Mouse (Mus musculus): Measurements from ENCODE around the gene Crtac1.
A peak's percentile ranks its signal among the peaks of the same experiment; 100 is the strongest.

The Crtac1 gene

DNA sequence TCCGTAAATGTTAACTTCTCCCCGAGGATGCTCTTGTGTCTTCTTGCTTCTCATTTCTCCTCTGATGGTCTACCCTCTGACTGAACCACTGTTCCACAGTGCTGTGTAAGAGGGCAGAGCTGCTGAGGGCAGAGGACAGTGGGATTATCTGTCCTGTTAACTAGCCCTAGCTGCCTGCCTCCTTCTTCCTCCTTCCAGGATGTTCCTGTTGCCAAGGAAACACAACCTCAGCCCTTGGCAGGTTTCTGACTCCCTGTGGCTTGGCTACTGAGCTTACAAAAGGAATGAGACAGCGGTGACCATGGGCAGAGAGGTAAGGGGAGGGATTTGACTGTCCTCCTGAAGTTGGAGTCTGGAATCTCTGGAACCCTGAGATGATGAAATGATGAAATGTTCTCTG is 152.0 kb downstream of the Crtac1 start:
- no peak for DNase-seq (ENCODE audit: low read depth)

DNA sequence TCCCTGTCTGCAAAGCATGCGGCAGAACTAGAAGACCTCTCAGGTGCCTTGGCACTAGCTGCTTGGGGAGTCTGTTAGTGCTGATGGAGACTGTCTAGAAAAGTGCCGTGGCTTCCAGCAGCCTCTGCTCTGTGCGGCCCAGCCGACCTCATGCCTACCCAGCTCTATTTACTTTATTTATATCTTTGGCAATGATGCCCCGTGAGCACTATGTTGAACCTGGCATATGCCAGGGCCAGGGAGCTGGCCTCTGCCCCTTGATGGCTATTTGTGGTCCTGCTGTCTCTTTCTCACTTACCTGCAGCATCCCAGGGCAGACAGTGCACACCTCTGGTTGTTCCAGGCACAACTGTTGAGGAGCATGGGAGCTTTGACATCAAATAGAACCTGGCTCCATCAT is 153.1 kb downstream of the Crtac1 start:
- no peak for DNase-seq (ENCODE audit: low read depth)

DNA sequence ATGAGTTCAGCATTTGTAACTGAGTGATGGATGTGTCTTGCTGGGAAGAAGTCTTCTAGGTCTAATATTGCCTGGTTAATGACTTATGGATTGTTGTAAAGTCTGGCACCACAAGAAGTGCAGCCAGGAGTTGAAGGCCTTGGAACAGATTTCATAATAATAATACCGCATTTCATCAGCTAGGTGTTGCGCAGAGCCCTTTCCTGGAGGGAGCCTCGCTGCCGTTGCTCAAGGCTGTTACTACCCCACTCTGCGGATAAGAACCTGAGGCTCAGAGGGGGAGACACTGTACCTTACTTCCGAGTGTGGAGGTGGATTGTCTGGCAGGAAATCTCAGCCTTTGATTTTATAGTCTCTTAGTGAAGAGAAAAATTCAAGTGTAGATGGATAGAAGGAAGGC is 154.3 kb downstream of the Crtac1 start:
- peak; percentile 15 for DNase-seq (ENCODE audit: low read depth)

DNA sequence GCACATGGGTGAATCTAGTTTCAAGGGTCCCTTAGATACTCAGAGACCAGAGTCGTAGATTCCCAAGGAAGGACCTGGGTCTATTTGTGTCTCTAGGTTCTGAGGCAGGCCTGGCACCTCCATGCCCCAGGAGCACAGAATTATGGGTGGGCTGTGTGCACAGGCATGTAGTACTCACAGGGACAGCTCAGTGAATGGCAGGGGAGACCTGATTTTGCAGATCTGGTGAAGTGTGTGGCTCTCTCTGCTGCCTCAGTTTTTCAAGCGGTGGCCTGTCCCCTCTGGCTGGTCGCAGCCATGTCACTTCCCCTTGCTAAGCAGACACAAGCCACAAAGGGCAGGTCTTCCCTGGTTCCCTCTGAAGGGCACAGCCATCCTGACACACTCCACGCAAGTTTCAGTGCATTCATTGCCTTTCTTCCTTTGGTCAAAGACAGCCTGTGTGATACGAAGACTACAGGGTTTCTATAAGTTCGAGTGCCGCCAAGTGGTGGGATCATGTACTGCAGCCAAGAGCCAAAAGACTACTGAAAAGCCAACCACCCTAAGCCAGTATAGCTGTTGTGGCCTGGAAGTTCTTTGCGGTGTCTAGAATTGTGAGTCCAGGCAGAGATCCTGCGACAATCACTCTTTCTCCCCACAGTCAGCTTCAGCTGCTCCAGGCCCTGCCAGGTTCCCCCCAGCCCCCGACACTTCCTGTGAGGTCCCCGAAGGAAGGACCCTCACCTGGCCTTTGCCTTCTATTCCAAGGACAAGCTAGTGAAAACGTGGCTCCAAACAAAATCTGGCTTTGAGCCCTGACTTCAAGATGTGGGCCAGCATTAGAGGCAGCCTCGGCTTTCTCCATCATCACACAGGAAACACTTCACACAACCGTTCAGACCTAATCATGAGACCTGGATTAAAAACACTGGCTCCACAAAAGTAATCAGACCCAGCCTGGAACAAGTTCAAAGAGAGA is 159.3 kb downstream of the Crtac1 start:
- peak; percentile 70 for DNase-seq (ENCODE audit: low read depth)

DNA sequence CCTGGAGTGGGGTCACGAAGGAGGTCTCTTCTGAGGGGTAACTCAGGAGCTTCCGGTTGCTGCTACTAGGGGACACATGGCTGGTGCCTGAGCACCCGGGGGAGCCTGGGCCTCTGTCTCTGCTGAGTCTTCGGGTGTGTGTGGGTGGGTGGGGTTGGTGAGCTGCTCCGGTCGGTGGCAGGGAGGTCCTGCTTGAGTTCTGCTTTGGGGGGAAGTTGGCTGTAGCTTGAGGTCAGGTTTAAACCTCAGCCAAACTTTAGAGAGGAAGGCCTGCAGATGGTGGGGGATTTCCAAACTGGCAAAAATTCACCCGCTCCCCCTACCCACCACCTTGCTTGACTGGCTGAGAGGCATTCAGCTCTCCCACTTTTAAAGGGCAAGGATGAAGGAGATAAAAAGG is 160.4 kb downstream of the Crtac1 start:
- DNase-seq (ENCODE audit: low read depth), result no peak

DNA sequence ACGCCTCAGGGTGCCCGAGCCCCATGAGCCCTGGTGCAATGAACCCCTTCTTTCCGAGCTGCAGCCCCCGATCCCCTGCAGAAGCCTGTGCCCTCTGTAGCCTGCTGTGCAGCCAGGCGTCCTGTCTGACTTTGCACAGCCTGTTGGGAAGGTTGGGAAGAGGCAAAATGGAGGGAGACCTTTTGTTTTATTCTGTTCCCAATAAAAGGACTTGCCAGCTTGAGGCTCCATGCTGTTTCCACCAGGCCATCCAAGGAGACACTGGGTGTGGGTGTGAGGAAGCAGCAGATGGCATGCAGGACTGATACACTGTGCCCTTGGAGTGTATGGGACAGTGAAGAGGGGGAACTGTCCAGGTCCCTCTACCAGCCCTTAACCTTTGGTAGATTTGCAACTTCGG is 161.5 kb downstream of the Crtac1 start:
- DNase-seq (ENCODE audit: low read depth), result no peak

DNA sequence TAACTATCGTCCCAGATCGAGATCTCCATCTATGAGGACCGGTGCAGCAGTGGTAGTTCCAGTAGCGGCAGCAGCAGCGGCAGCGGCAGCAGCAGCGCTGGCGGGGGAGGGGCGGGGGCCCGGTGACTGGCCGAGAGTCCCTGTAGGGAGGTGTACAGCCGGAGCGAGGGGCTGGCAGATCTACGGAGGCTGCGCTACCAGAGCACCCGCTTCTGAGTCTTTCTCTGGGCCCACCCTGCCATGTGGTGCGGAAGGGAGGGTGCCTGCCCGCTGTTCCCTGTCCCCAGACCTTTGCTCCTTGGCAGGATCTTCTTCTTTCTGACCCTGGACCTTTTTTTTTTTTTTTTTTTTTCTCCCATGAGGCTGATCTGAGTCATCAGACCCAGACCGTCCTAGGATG is 163.2 kb downstream of the Crtac1 start:
- DNase-seq (ENCODE audit: low read depth), result no peak

DNA sequence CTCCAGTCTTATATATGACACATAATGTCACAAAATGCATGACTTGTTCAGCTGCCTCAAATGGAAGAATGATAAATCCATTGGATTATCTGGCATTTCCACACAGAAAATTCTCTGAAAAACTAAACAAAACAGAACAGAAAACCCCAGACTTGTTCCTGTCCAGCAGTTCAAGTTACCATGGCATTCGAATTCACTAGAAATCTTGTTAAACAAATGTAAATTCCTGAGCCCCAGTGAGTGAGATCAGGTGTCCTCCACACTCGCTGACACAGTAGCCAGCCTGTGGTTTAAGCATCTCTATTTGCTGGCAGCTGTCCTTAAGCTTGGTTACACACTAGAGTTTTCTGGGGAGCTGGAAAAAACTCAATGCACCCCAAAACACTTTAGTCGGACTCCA is 168.1 kb downstream of the Crtac1 start:
- no peak for DNase-seq (ENCODE audit: low read depth)

DNA sequence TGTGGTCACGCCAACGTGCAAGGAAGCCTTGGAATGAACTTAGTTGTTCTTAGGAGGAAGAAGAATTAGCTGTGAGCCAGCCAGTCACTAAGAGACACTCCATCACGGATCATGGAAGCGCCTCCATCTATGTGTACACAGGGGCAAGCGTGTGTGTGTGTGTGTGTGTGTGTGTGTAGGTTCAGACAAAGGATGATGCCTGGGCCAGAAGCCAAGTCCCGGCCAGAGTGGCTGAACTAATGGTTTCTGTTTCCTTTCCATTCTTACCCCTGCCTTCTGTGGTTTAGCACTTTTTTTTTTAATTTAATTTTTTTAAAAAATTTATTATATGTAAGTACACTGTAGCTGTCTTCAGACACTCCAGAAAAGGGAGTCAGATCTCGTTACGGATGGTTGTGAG is 171.1 kb downstream of the Crtac1 start:
- DNase-seq (ENCODE audit: low read depth), result peak; percentile 80

DNA sequence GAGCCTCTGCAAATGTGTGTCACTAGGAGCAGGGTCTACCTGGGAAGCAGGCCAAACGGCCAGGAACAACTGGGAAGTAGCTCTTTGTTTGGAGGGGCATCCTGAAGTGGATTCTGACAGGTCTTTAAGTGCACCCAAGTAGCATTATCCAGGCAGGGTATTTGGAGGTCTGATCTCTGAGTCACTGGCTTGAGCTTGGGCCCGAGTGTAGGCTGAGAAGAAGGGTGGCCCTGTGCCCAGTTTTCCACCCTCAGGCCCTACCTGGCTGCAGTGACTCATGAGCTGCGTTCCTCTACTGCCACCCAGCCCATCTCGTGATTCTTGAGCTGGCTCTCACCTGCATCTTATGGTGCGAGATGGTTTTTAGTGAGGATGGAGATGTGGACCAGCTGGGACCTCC is 173.0 kb downstream of the Crtac1 start:
- DNase-seq (ENCODE audit: low read depth), result no peak

DNA sequence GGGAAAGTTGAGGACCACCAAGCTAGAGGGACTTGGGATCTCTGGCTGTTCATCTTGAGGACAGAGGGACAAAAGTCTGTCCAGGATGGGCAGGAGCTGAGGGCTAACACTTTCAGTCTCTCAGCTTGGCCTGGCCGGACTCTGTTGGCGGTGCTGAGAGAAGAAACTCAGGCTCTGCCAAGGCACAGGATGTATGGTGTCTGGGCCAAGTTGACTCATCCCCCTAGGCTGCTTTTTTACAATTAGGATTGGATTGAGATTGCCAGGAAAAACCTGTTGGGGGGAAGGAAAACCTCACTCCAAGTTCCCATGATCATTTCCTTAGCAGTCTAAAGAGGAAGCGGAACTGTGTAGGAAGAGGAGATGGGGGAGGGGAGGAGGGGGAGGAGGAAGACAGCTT is 173.6 kb downstream of the Crtac1 start:
- DNase-seq (ENCODE audit: low read depth), result peak; percentile 33

DNA sequence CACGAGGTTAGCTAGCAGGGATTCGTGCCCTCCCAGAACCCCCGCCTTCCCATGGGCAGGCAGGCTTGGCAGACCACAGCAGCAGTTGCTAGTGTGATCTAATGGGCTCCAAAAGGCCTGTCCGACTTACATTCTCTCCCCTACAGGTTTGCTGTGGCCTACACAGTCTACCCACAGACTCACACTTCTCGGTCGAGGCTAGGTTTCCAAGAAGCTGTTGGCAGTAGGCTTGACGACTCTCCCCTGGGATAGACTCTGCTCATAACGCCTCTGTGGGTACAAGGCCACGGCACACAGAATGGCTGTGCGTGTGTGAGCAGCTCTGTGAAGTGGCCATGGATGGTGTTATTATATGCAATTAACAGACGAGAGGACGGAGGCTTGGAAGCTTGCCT is 174.3 kb downstream of the Crtac1 start:
- DNase-seq (ENCODE audit: low read depth), result no peak

DNA sequence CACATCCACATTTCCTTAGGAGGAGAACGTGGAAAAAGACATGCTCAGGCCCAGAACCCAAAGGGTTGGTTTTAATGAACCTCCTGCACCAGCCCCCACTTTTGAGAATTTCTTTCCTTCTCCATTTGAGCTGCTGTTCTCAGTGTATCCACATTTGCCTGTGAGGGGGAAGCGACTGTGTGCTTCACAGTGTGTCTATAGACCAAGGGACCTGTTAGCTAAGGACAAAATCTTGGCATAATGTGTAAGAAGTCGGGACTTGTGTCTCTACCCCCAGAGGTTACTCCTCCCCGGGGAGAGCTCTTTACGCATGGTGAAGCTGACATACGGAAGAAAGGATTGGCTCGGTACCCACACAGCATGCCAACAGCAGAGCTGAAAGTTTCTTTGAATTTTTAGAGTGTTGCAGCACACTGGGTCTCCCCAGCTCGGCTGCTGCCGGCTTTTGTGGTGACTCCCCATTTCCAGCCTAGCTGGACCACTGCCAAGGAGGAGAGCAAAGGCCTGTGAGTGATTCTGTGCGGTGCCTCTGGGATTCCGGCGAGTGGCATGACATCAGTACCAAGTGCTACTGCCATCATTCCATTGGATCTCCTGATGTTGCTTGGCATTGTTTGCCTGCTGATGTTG is 174.9 kb downstream of the Crtac1 start:
- no peak for DNase-seq (ENCODE audit: low read depth)

DNA sequence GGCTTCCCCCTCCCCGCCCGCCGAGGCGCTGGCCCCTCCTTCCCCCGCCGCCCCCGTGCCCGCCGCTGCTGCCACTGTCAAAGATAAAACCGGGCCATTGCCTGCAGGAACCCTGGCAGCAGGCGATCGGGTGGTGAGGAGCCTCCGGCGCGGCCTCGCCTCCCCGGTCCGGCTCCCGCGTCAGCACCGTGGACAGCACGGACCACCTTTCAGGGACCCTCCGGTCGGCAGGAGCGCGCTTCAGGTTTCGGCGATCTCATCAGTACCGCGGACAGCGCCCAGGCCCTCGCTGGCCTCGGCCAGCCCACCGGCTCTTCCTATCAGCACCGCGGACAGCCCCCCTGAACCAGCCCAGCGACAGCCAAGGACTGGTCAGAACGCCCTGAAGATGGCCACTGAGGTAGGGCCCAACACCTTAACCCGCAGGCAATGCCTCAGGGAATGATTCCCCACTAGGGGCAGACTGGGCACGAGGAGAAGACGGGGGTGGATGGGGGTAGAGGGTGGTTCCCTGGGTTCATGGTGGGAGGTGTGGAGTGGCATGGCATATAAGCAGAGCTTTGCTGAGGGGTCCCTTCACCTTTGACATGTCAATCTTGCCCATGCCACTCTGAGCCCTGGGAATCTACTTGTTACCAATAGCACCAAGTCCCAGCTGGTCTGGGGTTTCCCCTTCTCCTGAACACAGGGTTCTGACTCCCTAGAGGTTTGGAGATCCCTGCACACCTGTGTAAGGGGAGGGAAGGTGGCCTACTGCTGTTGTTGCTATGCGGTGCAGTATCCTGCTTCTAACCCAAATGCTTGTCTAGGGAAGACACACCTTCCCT is 175.6 kb downstream of the Crtac1 start:
- DNase-seq (ENCODE audit: low read depth), result peak; percentile 43

DNA sequence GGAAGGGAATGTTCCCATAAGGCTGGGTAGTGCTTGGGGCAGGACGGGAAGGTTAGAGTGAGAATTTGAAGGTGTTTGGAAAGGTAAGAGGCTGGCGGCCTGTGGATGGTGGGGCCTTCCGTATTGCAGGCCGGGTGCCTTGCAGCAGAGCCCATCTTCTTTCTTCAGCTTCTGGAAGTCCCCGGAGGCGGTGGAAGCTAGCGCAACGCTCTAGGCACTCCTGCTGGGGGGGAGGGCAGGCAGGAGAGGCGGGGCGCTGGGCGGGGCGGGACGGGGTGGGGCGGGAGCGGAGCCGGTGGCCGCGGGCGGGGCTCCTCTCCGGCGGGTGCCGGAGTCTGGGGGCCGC is 176.2 kb downstream of the Crtac1 start:
- DNase-seq (ENCODE audit: low read depth), result no peak

DNA sequence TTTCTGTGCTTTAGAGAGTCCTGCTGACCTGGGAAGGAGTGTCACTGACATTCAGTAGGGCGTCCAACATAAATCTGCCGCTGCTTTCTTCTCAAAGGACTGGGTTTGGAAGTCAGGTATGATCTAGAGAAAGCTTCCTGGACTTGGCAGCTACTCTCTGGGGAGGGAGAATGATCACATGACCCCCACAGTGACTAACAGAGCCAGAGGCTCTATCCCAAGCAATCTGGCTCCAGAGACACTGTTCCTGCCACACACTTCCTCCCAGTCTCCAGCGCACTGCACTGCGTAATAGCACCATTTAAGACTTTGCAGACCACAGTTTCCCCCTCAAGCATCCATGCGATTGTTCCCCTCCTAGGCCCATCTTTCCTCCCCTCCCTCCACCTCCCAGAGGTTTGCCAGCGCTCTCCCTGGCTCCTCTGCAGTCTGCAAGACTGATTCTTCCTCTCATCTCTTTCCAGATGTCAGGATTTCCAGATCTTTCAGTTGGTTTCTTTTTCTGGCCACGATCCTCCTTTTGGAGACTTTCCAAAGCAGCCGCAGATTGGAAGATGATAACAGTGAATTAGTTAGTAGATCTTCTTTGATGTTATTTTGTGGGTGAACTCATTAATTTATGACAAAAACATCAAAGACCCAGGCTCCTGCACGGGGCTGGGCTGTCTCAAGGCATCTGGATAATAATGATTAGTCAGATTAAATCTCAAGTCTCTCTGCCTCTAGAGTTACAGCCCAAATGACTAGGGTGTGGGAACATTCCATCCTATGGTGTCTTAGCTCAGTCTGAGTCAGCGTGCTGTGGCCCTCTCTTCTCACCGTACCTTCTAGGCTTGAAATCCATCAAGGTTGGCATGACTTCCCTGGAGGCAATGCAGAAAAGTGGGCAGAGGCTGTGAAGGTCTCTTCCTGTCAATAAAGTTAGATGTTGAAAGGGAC is 181.3 kb downstream of the Crtac1 start:
- no peak for DNase-seq (ENCODE audit: low read depth)

DNA sequence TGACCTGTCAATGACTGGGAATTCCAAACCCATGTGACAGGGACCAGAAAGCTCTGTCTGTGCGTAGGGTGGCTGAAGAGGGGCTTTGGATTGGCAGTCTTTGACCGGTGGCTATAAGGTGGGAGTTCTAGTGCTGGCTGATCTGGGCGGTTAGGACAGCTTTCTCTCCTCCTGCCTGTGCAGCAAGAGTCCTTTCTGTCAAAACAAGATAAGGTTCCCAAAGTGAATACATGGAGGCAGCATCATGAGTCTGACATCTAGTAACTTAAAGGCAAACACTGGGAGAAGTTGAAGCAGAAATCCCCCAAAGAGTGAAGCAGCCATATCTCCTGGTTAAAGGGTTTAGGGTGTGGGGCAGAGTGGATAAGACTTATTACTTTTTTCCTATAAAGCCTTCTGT is 184.1 kb downstream of the Crtac1 start, which contains the start of gene Golga7b:
TSS of gene Golga7b (plus strand) at position 56 of the 400 bp plus-strand sequence.
- DNase-seq (ENCODE audit: low read depth), result no peak

DNA sequence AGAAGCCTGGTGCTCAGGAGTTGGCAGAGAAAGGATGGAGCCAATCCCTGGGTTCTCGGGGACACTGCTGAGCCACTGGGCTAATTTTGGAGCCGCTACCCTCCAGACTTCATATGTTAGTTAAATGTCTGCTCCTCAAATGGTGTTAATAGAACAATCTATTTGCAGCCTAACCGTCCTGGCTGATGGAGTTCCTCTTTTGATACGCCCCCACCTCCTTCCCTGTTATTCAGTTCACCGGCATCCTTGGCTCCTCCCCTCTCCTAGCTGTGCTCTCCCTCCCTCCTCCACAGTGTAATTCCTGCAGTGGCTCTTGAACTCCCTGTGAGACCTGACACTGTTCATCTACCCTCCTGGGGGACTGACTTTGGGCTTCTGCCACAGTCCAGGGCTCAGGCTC is 185.0 kb downstream of the Crtac1 start:
- DNase-seq (ENCODE audit: low read depth), result no peak

DNA sequence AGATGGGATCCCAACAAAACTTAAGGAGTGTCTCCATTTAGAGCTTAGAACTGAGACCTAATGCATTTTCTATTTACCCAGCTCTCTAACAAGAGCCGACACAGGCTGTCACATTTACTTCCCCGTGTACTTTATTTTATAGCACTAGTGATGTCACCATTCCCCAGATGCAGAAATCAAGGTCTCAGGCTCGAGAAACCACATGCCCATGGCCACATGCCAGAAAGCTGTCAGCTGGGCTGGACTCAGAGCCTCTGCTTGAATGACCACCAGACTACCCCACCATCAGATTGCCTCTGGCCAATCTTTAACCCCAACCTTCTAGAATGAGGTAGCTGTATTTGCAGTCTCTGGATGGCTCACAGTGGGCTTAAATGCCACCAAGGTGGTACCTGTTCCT is 188.2 kb downstream of the Crtac1 start:
- peak; percentile 19 for DNase-seq (ENCODE audit: low read depth)

DNA sequence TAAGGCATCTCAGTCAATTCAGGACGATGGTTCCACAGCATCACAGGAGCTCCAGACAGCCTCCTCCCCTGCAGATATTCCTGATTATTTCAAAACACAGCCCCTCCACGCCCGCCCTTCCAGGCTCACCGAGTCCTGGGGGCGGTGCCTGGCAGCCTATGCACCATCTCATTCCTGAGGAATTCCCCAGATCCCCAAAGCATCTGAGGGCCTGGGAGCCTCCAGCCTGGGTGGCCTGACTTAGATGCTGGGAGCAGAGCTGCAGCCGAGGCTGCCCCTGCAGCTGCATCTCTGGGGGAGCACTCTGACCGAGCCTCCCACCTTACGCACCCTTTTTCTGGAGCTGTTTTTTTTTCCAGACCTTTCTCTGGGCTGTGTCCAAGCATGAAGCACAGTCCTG is 190.7 kb downstream of the Crtac1 start:
- no peak for DNase-seq (ENCODE audit: low read depth)

DNA sequence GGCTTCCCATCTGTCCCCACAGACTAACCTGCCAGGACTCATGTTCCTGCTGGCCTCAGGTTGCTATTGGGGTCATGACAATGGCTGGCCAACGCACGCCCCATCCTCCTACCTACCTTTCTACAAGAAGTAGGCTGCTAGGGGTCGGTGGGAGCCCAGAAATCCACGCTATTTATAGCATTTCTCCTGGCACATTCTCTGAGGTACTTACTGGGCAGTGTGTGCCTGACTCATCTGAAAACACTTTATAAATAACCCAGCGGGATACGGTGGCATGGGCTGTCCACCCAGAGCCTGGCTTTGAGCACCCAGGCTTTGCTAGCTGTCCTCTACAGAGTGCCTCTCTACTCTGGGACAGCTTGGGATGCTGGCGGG is 193.3 kb downstream of the Crtac1 start:
- DNase-seq (ENCODE audit: low read depth), result no peak

Measured in 416B (cell line).